Mouse (Mus musculus) urinary bladder, postnatal 36 days (tissue): ENCODE measurements around the gene Grid2.

Source experiments
- DNase-seq, 2 experiments: peaks; one replicate each; pipeline ENCODE4 v3.0.0; 2022; ENCODE audit warnings: low spot score in 2 of 2, mixed read lengths in 1 of 2

Gene Grid2

GRCm38 (mm10) chr6:64605753-64606152 lies 1350.1 kb downstream of the Grid2 start:
- no peak for DNase-seq

- DNase-seq: no peak
Measured at GRCm38 (mm10) chr6:64607041-64607440, 1351.4 kb downstream of the Grid2 start.

GRCm38 (mm10) chr6:64607942-64608341 lies 1352.3 kb downstream of the Grid2 start:
- no peak for DNase-seq

- DNase-seq: no peak
Measured at GRCm38 (mm10) chr6:64616843-64617242, 1361.2 kb downstream of the Grid2 start.

GRCm38 (mm10) chr6:64617417-64618135 lies 1361.9 kb downstream of the Grid2 start:
- DNase-seq: no peak

GRCm38 (mm10) chr6:64623404-64623803 lies 1367.7 kb downstream of the Grid2 start:
- no peak for DNase-seq

GRCm38 (mm10) chr6:64647661-64648060 lies 1392.0 kb downstream of the Grid2 start:
- DNase-seq: no peak

GRCm38 (mm10) chr6:64648196-64648595 lies 1392.5 kb downstream of the Grid2 start:
- DNase-seq: no peak

- peak; percentile 32 to 44 for DNase-seq
Measured at GRCm38 (mm10) chr6:64649296-64650226, 1393.9 kb downstream of the Grid2 start.

GRCm38 (mm10) chr6:64650765-64651164 lies 1395.1 kb downstream of the Grid2 start:
- no peak for DNase-seq

GRCm38 (mm10) chr6:64671010-64671409 lies 1415.3 kb downstream of the Grid2 start:
- no peak for DNase-seq

- no peak for DNase-seq
Measured at GRCm38 (mm10) chr6:64678815-64679214, 1423.1 kb downstream of the Grid2 start.

GRCm38 (mm10) chr6:64683974-64684373 lies 1428.3 kb downstream of the Grid2 start:
- DNase-seq: peak in 1 of 2 experiments; percentile 5

GRCm38 (mm10) chr6:64684973-64685372 lies 1429.3 kb downstream of the Grid2 start:
- peak; percentile 5 to 6 for DNase-seq

- no peak for DNase-seq
Measured at GRCm38 (mm10) chr6:64688181-64688944, 1432.7 kb downstream of the Grid2 start.

- no peak for DNase-seq
Measured at GRCm38 (mm10) chr6:64694688-64695087, 1439.0 kb downstream of the Grid2 start.

- DNase-seq: no peak
Measured at GRCm38 (mm10) chr6:64703659-64704058, 1448.0 kb downstream of the Grid2 start.

GRCm38 (mm10) chr6:64727751-64728403 lies 1472.2 kb downstream of the Grid2 start:
- peak; percentile 15 to 50 for DNase-seq

- peak in 1 of 2 experiments; percentile 50 for DNase-seq
Measured at GRCm38 (mm10) chr6:64728499-64729198, 1473.0 kb downstream of the Grid2 start, which contains the start of gene Atoh1. TSS of gene Atoh1 (plus strand) at chr6:64729125.

GRCm38 (mm10) chr6:64729231-64730011 lies 1473.7 kb downstream of the Grid2 start:
- DNase-seq: no peak
